Mouse (Mus musculus): ENCODE data around the gene Zfhx3. TPM values are rescaled to one million over a fixed set of nuclear protein-coding genes. Genes with fewer than 3 reads are reported as not detected.

Zfhx3 gene
- total and polyA plus RNA-seq, 2 experiments from 2014 or later: 9.6 to 13.8 TPM

GRCm38 (mm10) chr8:108803017-108803416, 860.6 kb downstream of the Zfhx3 start:
- no peak for TF ChIP-seq CTCF (IDR thresholded peaks at IDR 0.05; ENCODE audit: low read depth)
- H3K4me3 ChIP-seq (ENCODE audit: low read depth, low read length): no peak overlapping the region
- no peak for ATAC-seq
- no peaks in the 10 kb centered on the region for H3K27me3 ChIP-seq (ENCODE audit: insufficient read depth, low read length)
- H3K4me1 ChIP-seq (ENCODE audit: insufficient read depth): no peaks in the 10 kb centered on the region
- DNase-seq: no peak
- H3K27ac ChIP-seq (ENCODE audit: low read depth, low read length): no peak overlapping the region
- H3K9me3 ChIP-seq (ENCODE audit: low read length): no peaks in the 10 kb centered on the region
- H3K4me2 ChIP-seq (ENCODE audit: low read depth): no peak overlapping the region
- no peak overlapping the region for H3K9ac ChIP-seq
- WGBS: 58% methylated on average over 6 of the region's 6 CpGs
- peaks cover 2% of the 10 kb centered on the region; the same call in 1 of the 2 replicates for H3K36me3 ChIP-seq (ENCODE audit: insufficient read depth)

GRCm38 (mm10) chr8:108811694-108812093, 869.2 kb downstream of the Zfhx3 start:
- Histone ChIP-seq H3K9ac (no peak overlapping the region), H3K4me2 (ENCODE audit: low read depth) (no peak overlapping the region; the same call in 1 of the 2 replicates), H3K4me3 (ENCODE audit: low read depth, low read length) (no peak overlapping the region), H3K27me3 (ENCODE audit: insufficient read depth, low read length) (no peaks in the 10 kb centered on the region), H3K4me1 (ENCODE audit: insufficient read depth) (0 out of 2 replicates have a peak, but pooled peaks cover 5% of the 10 kb centered on the region), H3K36me3 (ENCODE audit: insufficient read depth) (no peaks in the 10 kb centered on the region), H3K9me3 (ENCODE audit: low read length) (no peaks in the 10 kb centered on the region), H3K27ac (ENCODE audit: low read depth, low read length) (no peak overlapping the region)
- peak; percentile 58 for DNase-seq
- ATAC-seq: peak; percentile 29; the same call in 1 of the 2 replicates
- 47% methylated on average over 10 of the region's 10 CpGs for WGBS
- no peak for TF ChIP-seq CTCF (IDR thresholded peaks at IDR 0.05; ENCODE audit: low read depth)

GRCm38 (mm10) chr8:108813375-108813774, 870.9 kb downstream of the Zfhx3 start:
- TF ChIP-seq CTCF (IDR thresholded peaks at IDR 0.05; ENCODE audit: low read depth): no peak
- 88% methylated on average over 12 of the region's 12 CpGs for WGBS

GRCm38 (mm10) chr8:108819271-108819671, 876.8 kb downstream of the Zfhx3 start:
- Histone ChIP-seq H3K4me2 (ENCODE audit: low read depth) (no peak overlapping the region), H3K36me3 (ENCODE audit: insufficient read depth) (no peaks in the 10 kb centered on the region), H3K27me3 (ENCODE audit: insufficient read depth, low read length) (no peaks in the 10 kb centered on the region), H3K4me3 (ENCODE audit: low read depth, low read length) (no peak overlapping the region), H3K9ac (no peak overlapping the region), H3K9me3 (ENCODE audit: low read length) (no peaks in the 10 kb centered on the region), H3K4me1 (ENCODE audit: insufficient read depth) (no peaks in the 10 kb centered on the region), H3K27ac (ENCODE audit: low read depth, low read length) (no peak overlapping the region)
- ATAC-seq (no peak), DNase-seq (no peak)
- TF ChIP-seq CTCF (IDR thresholded peaks at IDR 0.05; ENCODE audit: low read depth): no peak
- 16% methylated on average over 8 of the region's 8 CpGs for WGBS

More at GRCm38 (mm10) chr8:108813375-108813774, 870.9 kb downstream of the Zfhx3 start:
- no peak for ATAC-seq
- H3K4me1 ChIP-seq (ENCODE audit: insufficient read depth): 0 out of 2 replicates have a peak, but pooled peaks cover 5% of the 10 kb centered on the region
- H3K36me3 ChIP-seq (ENCODE audit: insufficient read depth): no peaks in the 10 kb centered on the region
- H3K27ac ChIP-seq (ENCODE audit: low read depth, low read length): no peak overlapping the region
- H3K9ac ChIP-seq: no peak overlapping the region
- H3K9me3 ChIP-seq (ENCODE audit: low read length): no peaks in the 10 kb centered on the region
- no peak overlapping the region for H3K4me3 ChIP-seq (ENCODE audit: low read depth, low read length)
- no peaks in the 10 kb centered on the region for H3K27me3 ChIP-seq (ENCODE audit: insufficient read depth, low read length)
- DNase-seq: no peak
- no peak overlapping the region for H3K4me2 ChIP-seq (ENCODE audit: low read depth)

- Histone ChIP-seq H3K9me3 (ENCODE audit: low read length) (no peaks in the 10 kb centered on the region), H3K4me2 (ENCODE audit: low read depth) (0 out of 2 replicates have a peak overlapping the region, but pooled peaks have one; percentile 16), H3K9ac (no peak overlapping the region), H3K4me3 (ENCODE audit: low read depth, low read length) (no peak overlapping the region), H3K27me3 (ENCODE audit: insufficient read depth, low read length) (no peaks in the 10 kb centered on the region), H3K27ac (ENCODE audit: low read depth, low read length) (no peak overlapping the region), H3K36me3 (ENCODE audit: insufficient read depth) (no peaks in the 10 kb centered on the region), H3K4me1 (ENCODE audit: insufficient read depth) (no peaks in the 10 kb centered on the region)
- TF ChIP-seq CTCF (IDR thresholded peaks at IDR 0.05; ENCODE audit: low read depth): no peak
- ATAC-seq: no peak
- DNase-seq: no peak
- 15% methylated on average over 3 of the region's 3 CpGs for WGBS
These were observed 877.4 kb downstream of the Zfhx3 start for GRCm38 (mm10) chr8:108819826-108820225.

- Histone ChIP-seq H3K27ac (ENCODE audit: low read depth, low read length) (no peak overlapping the region), H3K4me3 (ENCODE audit: low read depth, low read length) (no peak overlapping the region), H3K9ac (no peak overlapping the region), H3K36me3 (ENCODE audit: insufficient read depth) (no peaks in the 10 kb centered on the region), H3K4me2 (ENCODE audit: low read depth) (peak overlapping the region; percentile 16; the same call in 1 of the 2 replicates), H3K4me1 (ENCODE audit: insufficient read depth) (no peaks in the 10 kb centered on the region), H3K9me3 (ENCODE audit: low read length) (no peaks in the 10 kb centered on the region), H3K27me3 (ENCODE audit: insufficient read depth, low read length) (no peaks in the 10 kb centered on the region)
- no peak for TF ChIP-seq CTCF (IDR thresholded peaks at IDR 0.05; ENCODE audit: low read depth)
- peak; percentile 81 for ATAC-seq
- no peak for DNase-seq
- WGBS: 15% methylated on average over 6 of the region's 6 CpGs
These were observed 878.2 kb downstream of the Zfhx3 start for GRCm38 (mm10) chr8:108820634-108821033.

- Histone ChIP-seq H3K4me1 (ENCODE audit: insufficient read depth) (no peaks in the 10 kb centered on the region), H3K9ac (no peak overlapping the region), H3K9me3 (ENCODE audit: low read length) (no peaks in the 10 kb centered on the region), H3K36me3 (ENCODE audit: insufficient read depth) (no peaks in the 10 kb centered on the region), H3K4me2 (ENCODE audit: low read depth) (no peak overlapping the region), H3K4me3 (ENCODE audit: low read depth, low read length) (no peak overlapping the region), H3K27me3 (ENCODE audit: insufficient read depth, low read length) (no peaks in the 10 kb centered on the region), H3K27ac (ENCODE audit: low read depth, low read length) (no peak overlapping the region)
- no peak for ATAC-seq
- WGBS: 21% methylated on average over 15 of the region's 15 CpGs
- TF ChIP-seq CTCF (IDR thresholded peaks at IDR 0.05; ENCODE audit: low read depth): no peak
- no peak for DNase-seq
These were observed 880.4 kb downstream of the Zfhx3 start for GRCm38 (mm10) chr8:108822841-108823266.
